Mouse (Mus musculus): ENCODE results near the gene 1700016D06Rik. TPM values are rescaled to one million over a fixed set of nuclear protein-coding genes. Genes with fewer than 3 reads are reported as not detected.

The 1700016D06Rik gene
- polyA plus RNA-seq (2012; rRNA removed), result not detected in 2 replicates

GRCm38 (mm10) chr8:11701033-11701362 is at the start of gene 1700016D06Rik:
Gene 1700016D06Rik (minus strand): TSS chr8:11701063.

GRCm38 (mm10) chr8:11727651-11728481 is 27.0 kb upstream of the 1700016D06Rik start, which contains the start of gene Arhgef7:
Gene Arhgef7 (plus strand): TSS chr8:11727721.

GRCm38 (mm10) chr8:11635611-11636081 is 65.2 kb downstream of the 1700016D06Rik start, which contains the start of gene Ankrd10:
Gene Ankrd10 (minus strand): TSS chr8:11635757.

Other genes starting within 250 kb of the 1700016D06Rik start
- gene Rab20, start 222.4 kb downstream of the 1700016D06Rik start, polyA plus RNA-seq (2012; rRNA removed), result 9.5 and 9.6 TPM in 2 replicates
- 44.7 and 48.6 TPM in 2 replicates for gene Naxd, start 203.6 kb downstream of the 1700016D06Rik start, polyA plus RNA-seq (2012; rRNA removed)
- 14.3 and 18.2 TPM in 2 replicates for gene Cars2, start 150.3 kb downstream of the 1700016D06Rik start, polyA plus RNA-seq (2012; rRNA removed)
- 13.2 and 14.4 TPM in 2 replicates for gene Ing1, start 145.5 kb downstream of the 1700016D06Rik start, polyA plus RNA-seq (2012; rRNA removed)
- gene Ankrd10, start 65.3 kb downstream of the 1700016D06Rik start, polyA plus RNA-seq (2012; rRNA removed), result 27.2 and 30.4 TPM in 2 replicates
- gene Arhgef7, start 26.7 kb upstream of the 1700016D06Rik start, polyA plus RNA-seq (2012; rRNA removed), result 8.5 and 10.3 TPM in 2 replicates
- not detected in 2 replicates for gene Tex29, start 139.4 kb upstream of the 1700016D06Rik start, polyA plus RNA-seq (2012; rRNA removed)